Mouse (Mus musculus) lung, adult 10 weeks (tissue): ENCODE data around the gene Phlpp1. TPM values are rescaled to one million over a fixed set of nuclear protein-coding genes. Genes with fewer than 3 reads are reported as not detected.

Experiments used
- polyA plus RNA-seq: library from polyadenylated mRNA; stranded (reverse); fragments of 350-450 nt; fragmentation: Illumina TruSeq; extraction: RNeasy Lipid Tissue Mini Kit (QIAGEN cat#74804); gene quantifications from one replicate; pipeline ENCODE4 v1.2.3, GENCODE M21; 2014; ENCODE audit warnings: low read depth, low replicate concordance; ENCODE audit not compliant: insufficient read depth

Phlpp1 gene
- polyA plus RNA-seq, result 9.7 TPM

DNA sequence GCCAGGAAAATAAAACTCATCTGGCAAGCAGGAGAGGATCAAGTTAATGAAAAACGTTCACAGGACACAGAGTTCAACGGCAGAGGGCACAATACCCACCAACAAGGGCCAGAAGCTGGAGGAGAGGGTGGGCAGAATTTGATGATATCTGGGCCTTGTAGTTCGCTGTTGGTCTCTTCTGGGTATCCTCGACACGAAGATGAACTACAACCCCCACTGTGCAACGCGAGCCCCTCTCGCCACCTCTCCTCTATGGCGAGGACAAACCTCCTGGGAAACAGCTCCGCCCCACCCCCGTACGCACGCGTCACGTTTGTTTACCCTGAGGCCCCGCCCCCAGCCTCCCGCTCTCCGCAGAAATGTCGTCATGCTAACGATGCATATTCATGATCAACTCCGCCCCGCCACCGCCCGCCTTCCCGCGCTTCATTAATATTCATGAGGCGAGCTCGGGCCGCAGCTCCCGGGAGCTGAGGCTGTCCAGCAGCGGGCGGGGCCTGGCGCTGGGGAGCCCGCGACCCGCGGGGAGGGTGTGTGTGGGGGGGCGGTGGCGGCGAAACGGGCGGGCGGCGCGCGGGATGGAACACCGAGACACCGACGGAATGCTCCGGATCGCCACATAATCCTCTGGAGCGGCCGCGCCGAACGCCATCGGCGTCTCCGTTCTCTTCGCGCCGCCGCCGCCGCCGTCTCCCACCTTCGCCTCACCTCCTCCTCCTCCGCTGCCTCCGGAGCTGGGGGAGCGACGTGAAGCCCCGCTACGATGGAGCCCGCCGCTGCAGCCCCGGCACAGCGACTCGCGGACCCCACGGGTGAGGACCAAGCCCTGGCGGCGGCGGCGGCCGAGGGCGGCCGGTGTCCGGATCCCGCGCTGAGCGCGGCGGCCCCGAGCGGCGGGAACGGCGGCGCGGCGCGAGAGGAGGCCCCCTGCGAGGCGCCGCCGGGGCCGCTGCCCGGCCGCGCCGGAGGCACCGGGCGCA lies at the start of gene Phlpp1:
TSS of gene Phlpp1 (plus strand) at position 512 of the 980 bp plus-strand sequence.

Other genes starting within 250 kb of the Phlpp1 start
- gene Zcchc2, start 181.3 kb upstream of the Phlpp1 start, polyA plus RNA-seq, result 5.0 TPM